Mouse (Mus musculus) brain, embryonic 14.5 days (tissue): Measurements from ENCODE around the gene Slco4a1.

Experiments
- CTCF ChIP-seq: fragments of 200-500 bp; IDR thresholded peaks from 2 replicates; pipeline ENCODE4 v1.5.1; 2012; ENCODE audit warnings: inconsistent platforms, mild to moderate bottlenecking, moderate library complexity, borderline replicate concordance; ENCODE audit not compliant: insufficient read depth, insufficient read length; ENCODE audit errors: extremely low read depth
- POLR2A ChIP-seq: fragments of 200-500 bp; IDR thresholded peaks from 2 replicates; pipeline ENCODE4 v1.6.1; 2012; ENCODE audit warnings: mild to moderate bottlenecking, inconsistent platforms, borderline replicate concordance; ENCODE audit not compliant: poor library complexity, insufficient read depth, insufficient read length, severe bottlenecking; ENCODE audit errors: extremely low read depth

- TF ChIP-seq CTCF (no peak), POLR2A (no peak)
Measured at GRCm38 (mm10) chr2:180482274-180482673, 26.2 kb downstream of the Slco4a1 start.
